Mouse (Mus musculus): Measurements from ENCODE around the gene Psg19. TPM values are rescaled to one million over a fixed set of nuclear protein-coding genes. Genes with fewer than 3 reads are reported as not detected.
A peak's percentile ranks its signal among the peaks of the same experiment; 100 is the strongest.
"Not testable (repeated sequence)": the region's sequence is repeated elsewhere in the genome, so short reads cannot be mapped to it uniquely, and the experiment has no call there.

The Psg19 gene
- not detected for total RNA-seq (2021)
- long read RNA-seq, experiment 1 = 0 reads
- long read RNA-seq, experiment 2 = 0 reads

DNA sequence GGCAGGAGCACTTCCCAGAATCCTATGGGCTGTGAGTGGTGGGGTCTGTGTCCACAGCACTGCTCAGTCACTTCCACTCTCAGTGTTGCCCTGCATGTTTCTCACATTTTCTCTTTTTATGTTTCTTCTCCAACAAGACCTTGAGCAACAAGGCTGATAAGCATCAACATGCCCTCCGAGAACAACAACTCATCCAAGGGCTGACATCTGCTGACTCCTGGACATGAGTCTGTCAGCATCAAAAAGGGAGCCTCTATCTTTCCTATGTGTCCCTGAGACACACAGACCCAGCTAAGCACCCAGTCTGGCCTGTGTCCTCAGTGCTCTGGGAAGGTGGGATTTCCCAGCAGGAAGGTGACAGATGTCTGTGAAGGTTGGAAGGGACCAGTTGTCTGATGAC is at the start of gene Psg19:
TSS of gene Psg19 (minus strand) at position 101 of the 400 bp plus-strand sequence.
- intact Hi-C loops (cut with DNase I; ENCODE audit: low total_unique reads) = no loop called here
- no peak for DNase-seq

DNA sequence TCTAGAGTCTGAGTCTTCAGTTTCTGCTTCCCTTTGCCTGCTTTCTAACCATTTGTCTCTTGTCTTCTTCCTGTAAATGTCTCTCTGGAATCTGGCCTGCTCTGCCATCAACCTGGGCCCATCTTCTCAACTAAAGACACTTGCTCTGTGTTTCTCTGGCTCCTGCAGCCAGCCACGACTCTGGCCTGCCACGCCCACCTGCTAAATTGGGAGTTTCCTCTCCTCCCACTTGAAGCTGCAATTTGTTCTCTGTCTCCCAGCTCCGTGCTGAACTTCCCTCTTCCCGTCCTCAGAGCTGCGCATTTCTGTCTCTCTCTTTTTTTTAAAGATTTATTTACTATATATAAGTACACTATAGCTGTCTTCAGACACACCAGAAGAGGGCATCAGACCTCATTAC is 46.5 kb upstream of the Psg19 start:
- DNase-seq = no peak

DNA sequence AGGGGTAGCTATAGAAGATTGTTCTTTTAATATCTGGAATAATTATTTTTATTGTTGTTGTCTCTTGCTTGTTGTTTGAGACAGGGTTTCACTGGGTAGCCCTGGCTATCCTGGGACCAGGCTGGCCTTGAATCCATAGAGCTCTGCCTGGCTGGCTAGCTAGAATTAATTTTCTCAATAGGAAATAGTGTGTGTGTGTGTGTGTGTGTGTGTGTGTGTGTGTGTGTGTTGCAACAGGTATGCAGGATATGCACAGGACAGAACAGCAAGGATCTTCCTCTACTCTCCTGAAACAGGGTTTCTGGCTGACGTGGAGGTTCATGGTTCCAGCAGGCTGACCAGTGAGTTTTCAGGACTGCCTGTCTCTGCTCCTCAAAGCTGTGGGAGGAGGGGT is 42.9 kb upstream of the Psg19 start:
- intact Hi-C loops (cut with DNase I; ENCODE audit: low total_unique reads) = no loop called here
- no peak for DNase-seq

More for the DNA sequence above, 46.5 kb upstream of the Psg19 start:
- intact Hi-C loops (cut with DNase I; ENCODE audit: low total_unique reads) = no loop called here

DNA sequence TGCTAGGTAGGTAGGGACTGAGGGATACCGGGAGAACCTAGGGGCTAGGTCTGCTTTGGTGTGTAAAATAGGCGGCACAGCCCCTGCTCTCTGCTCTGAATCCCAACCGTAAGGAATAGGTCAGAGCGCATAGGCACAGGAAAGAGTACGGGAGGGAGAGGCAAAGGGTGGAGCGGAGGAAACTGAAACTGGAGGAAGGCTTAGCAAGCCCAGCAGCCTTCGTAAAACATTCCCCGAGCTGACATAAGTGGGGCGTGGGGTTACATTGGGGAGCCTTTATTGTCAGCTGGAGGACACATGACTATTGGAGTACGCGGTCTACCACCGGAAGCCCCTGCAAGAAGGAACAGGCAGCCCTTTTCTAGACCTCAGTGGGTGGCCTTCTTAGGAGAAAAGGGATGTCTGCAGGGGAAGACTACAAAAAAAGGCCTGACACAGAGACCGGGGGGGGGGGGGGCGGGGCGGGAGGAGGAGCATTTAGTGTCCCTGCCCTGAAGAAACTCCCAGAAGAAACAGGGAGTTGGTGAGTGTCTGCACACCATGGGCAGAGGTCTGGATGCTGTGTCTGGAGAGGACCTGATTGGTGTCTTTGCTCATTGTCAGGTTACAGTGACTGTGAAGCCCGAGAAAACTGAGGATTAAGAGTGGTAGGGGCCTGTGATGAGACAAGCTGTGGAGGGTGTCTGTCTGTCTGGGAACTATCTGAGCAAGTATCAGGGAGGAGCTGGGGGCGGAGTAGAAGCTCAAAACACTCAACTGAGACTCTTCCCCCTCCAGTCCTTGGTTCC is 42.3 kb upstream of the Psg19 start:
- intact Hi-C loops (cut with DNase I; ENCODE audit: low total_unique reads) = no loop called here
- peak; percentile 31 for DNase-seq

DNA sequence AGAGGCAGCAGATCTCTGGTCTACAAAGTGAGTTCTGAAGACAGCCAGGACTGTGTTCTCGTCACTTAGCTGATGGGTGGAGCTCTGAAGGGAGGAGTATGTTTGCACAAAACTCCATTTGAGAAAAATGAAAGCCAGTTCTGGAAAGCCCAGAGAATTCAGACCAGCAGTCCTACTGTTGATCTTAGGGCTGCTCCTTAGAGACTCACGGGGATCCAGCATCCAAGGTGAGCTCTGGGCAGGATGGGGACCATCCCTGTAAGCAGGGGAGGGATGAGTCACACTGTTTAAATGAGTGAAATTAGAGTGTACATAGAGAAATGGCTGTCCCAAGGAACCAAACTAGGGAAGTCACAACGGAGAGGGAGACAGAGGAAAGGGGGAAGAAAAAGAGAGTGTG is 41.5 kb upstream of the Psg19 start, which contains the start of gene Mill2:
TSS of gene Mill2 (plus strand) at position 102 of the 400 bp plus-strand sequence.
- no peak for DNase-seq
- intact Hi-C loops (cut with DNase I; ENCODE audit: low total_unique reads) = no loop called here

DNA sequence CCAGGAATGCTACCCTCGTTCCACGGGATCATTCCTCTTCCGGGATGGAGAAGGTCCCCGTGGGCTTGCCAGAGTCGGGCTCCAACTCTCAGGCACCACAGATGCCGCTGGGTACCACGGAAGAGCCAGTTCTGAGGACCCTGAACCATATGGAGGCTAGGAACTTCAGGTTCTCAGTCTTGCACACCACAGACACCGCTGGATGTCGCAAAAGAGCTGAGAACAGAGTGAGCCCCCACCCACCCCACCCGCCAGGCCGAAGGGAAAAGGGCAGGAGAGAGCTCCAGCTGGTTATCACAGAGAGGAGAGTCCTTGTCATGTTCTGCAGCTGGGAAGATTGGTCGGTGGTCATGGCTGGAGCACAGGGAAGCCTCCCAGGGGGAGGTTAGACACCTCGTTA is 34.0 kb upstream of the Psg19 start:
- DNase-seq = no peak
- intact Hi-C loops (cut with DNase I; ENCODE audit: low total_unique reads) = loop anchor here (5.0 kb wide), 1 partner anchor 45 kb away; no protein-coding TSS in a partner anchor

DNA sequence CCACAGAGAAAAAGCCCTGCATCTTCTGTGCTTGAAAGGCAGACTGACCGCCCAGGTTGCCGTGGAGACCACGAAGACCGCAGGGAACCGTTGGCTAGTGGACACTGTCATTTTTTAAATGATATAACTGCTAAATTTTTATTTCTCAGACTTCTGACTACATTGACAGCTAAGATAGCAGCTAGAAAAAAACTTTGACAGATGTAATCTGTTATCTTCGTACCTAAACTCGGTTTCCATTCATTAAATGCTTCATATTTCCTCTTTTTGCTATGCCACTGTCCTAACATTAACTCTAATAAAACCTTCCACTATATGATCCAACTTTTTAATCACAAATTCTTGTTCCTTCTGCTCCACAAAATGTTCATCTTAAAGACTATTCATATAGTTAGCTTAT is 31.2 kb upstream of the Psg19 start:
- intact Hi-C loops (cut with DNase I; ENCODE audit: low total_unique reads) = no loop called here

DNA sequence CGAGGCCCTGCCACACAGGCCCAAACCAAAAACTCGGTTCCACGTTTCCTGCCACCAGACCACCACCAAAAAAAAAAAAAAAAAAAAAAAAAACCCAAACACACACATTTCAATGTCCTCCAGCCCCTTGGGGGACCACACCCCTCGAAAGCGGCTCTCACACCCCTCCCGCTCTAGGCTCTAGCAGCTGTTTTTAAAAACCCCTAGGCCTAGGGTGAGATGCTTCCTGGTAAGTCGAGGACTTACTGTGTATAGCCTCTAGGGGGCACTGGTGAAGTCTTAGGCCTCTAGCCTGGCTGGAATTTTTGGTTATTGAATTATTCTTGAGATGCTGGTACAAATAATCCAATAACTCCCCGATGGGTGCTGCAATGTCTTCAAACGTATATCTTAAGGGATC is 30.3 kb upstream of the Psg19 start:
- intact Hi-C loops (cut with DNase I; ENCODE audit: low total_unique reads) = no loop called here
- DNase-seq = no peak

More for the DNA sequence above, 31.2 kb upstream of the Psg19 start:
- DNase-seq = no peak

DNA sequence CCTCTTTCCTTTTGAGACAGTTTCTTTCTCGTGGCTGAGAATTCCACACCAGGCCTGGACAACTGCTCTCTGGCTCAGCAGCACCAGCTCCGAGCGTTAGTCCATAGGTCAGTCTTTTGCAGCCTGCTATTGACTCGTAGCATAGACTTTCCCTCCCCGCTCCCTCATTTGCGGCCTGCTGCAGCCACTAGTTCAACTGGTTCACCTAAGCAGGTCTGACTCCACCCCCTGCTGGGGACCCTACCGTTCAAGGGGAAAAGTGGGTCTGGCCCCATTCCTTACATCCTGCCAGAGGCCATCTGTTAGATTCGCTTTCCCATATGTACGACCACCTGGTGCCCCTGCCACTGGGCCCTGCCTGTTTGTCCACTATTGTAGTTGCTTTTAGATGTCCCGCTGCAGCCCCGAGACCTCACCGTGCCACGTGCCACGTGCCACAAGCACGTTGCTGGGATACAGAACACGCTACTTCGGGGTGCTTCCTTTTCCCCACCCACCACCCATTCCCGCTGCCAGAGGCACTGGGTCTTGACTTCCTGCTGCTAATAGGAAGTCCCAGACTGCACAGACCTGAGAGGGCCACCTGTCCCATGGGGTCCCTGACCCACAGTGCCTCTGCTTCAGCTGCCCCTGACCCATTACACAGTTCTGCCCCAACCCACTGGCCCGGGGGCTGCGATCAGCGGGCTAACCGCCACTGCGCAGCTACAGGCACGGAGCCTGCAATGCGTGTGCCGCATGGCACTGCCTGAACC is 29.6 kb upstream of the Psg19 start:
- intact Hi-C loops (cut with DNase I; ENCODE audit: low total_unique reads) = no loop called here
- DNase-seq = no peak

DNA sequence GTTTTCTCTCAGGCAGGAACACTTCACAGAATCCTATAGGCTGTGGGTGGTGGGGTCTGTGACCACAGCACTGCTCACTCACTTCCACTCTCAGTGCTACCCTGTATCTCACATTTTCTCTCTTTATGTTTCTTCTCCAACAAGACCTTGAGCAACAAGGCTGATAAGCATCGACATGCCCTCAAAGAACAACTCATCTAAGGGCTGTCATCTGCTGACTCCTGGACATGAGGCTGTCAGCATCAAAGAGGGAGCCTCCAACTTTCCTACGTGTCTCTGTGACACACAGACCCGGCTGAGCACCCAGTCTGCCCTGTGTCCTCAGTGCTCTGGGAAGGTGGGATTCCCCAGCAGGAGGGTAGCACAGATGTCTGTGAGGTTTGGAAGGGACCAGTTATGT is 23.2 kb upstream of the Psg19 start, which contains the start of gene Psg17:
TSS of gene Psg17 (minus strand) at position 101 of the 400 bp plus-strand sequence.
- intact Hi-C loops (cut with DNase I; ENCODE audit: low total_unique reads) = no loop called here
- no peak for DNase-seq

DNA sequence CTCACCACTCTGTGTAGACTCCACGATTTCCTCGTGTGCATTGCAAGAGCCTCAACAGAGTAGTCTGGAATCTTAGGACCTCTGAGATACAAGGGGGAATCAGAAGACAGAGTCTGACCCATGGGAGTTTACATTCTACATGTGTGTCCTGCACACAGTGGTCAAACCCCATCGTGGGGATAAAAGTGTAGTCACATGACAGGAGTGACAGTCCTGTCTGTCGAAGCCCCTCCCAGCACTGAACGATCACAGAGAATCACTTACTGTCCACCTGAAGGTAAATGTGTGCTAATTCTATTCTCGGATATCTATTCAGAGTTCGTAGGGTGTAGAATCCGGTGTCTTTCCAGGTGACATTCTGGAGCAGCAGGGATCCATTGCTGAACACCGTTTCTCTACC is 20.0 kb upstream of the Psg19 start:
- DNase-seq = no peak
- intact Hi-C loops (cut with DNase I; ENCODE audit: low total_unique reads) = no loop called here

DNA sequence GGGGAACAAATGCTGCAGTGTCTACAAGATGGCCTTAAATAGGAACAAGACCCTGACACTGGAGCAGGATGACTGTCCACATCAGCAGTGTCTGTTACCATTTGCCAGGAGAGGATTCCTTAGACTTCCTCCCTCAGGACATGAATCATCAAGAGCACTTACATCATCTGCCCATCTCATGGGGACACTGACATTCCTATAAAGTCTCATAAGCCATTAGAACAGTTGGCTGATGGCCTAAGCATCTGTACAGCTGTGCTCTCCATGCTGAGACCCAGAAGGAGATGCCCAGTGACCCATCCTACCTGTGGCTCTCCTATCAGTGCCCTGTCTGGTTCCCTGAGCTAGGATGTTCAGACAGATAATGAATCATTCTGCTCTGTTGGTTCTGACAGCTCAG is 5.2 kb upstream of the Psg19 start:
- intact Hi-C loops (cut with DNase I; ENCODE audit: low total_unique reads) = no loop called here
- DNase-seq = no peak

DNA sequence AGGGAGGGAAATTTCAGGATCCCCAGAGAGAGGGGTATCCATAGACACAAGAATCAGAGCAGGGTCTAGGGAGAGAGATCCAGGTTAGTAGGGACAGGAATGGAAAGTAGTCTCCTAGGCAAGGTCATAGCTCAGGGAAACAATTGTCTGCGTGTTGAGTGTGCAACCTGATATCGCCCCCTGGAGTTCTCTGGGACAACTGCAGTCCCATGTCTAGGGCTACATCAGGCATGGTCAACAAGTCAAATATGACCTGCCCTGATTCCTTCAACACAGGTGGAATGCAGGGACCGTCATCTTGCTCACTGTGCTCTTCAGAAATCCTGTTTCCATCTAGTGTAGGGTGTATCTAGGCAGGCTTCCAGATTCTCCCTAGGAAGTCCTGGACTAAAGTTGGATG is 809 bp upstream of the Psg19 start:
- intact Hi-C loops (cut with DNase I; ENCODE audit: low total_unique reads) = no loop called here
- no peak for DNase-seq

DNA sequence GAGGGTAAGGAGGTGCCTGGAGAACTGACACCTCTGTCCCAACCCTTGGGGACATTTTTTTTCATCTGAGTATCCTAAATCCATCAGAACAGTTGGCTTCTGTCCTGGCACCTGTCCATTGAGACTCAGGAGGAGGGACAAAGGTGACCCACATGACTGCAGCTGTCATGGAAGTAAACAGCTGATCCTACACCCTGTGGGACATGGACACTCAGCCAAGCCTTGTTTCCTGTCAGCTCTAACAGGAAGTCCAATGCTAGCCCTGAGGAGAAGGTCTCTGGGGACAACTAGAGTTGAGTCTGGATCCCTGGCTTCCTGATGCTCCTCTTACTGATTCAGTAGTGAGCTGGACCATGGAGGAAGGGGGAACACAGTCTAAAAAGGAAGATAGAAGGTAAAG is 7.6 kb downstream of the Psg19 start:
- intact Hi-C loops (cut with DNase I; ENCODE audit: low total_unique reads); DNase-seq: not testable (repeated sequence)

DNA sequence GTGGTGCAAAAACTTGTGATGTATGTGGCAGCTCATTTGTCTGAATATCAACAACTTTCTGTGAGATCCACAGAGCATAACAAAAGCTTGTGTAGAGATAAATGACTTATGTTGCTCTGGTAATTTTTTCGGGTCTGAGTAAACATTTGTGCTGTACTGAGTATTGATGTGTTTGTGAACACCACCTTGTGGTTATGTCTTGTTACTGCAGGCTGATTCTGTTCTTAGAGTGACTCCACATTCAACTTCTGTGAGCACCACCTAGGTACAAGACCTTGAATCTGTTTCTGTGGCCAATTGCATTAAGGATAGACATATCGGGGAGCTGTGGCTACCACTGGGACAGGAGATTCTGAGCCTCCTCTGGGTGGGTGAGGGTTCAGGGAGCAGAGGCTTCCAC is 17.0 kb downstream of the Psg19 start:
- DNase-seq; intact Hi-C loops (cut with DNase I; ENCODE audit: low total_unique reads): not testable (repeated sequence)

DNA sequence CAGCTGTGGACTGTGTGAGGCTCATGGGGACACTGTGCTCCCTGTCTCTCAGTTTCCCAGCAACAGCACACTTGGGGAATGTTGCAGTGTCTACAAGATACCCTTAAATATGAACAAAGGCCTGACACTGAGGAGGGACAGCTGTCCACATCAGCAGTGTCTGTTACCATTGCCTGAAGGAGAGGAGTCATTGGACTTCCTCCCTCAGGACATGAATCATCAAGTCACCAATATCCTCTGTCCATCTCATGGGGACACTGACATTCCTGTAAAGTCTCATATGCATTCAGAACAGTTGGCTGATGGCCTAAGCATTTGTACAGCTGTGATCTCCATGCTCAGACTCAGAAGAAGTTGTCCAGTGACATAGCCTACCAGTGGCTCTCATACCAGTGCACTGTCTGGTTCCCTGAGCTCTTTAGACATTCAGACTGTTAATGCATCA is 19.0 kb downstream of the Psg19 start:
- intact Hi-C loops (cut with DNase I; ENCODE audit: low total_unique reads) = no loop called here
- no peak for DNase-seq

DNA sequence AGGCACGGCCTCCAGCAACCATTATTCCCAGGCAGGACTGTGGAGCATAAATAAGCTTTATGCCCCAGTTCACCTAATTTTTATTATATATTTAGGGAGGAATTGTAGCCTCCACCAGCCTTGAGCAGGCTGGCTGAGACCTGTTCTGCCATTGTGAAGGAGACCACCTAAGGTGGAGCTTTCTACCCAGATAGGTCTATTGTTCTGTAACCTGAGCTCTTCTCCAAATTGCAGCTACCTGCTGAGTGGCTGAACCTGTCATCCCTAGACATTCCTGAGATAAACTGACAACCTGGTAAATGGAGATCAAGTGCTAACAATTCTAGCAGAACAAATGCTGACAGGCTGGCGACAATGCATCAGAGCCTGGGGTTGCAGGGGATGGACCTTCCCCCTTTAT is 35.4 kb downstream of the Psg19 start:
- intact Hi-C loops (cut with DNase I; ENCODE audit: low total_unique reads); DNase-seq: not testable (repeated sequence)

DNA sequence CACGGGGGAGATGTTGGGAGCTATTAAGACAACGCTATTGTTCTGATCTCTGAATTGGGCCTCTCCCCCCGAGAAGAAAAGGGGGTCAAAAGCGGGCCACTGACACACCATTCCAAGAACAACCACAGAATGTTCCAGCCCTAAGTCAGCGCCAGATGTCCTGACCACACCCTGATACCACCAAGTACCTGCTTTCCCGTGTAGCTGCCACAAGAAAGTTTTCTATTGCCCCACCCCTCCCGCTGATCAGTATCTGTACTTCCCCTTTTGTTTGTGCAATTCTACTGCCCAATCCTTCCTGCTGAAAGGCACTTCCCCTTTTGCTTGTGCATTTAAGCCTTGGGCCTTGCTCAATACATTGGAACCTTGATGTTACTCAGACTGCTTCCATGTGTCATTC is 38.2 kb downstream of the Psg19 start:
- intact Hi-C loops (cut with DNase I; ENCODE audit: low total_unique reads); DNase-seq: not testable (repeated sequence)

DNA sequence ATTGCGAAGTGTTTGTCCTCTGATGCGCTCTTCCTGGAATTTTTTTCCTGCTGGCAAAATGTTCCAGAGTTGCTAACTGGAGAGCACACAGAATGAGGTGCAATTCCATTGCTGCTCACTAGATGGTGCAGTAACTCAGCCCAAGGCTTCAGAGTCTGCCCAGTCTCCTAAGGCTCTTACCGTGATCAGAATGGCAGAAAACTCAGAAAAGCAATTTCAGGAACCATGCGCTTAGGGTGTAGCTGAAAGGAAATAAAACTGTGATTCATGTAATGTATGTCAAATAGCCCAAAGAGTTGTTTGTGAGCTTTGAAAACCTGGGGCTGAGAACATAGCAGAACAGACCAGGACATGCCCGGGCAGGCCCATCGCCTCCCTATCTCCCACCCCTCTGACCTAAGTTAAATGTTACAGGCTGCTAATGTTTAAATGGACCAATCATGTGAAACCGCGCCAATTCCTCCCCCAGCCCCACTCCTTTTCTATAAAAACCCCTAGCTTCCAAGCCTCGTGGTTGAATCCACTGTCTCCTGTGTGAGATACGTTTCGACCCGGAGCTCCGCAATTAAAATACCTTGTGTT is 48.3 kb downstream of the Psg19 start:
- DNase-seq = peak; percentile 26

More for the DNA sequence above, 48.3 kb downstream of the Psg19 start:
- intact Hi-C loops (cut with DNase I; ENCODE audit: low total_unique reads) = loop anchor here (2.0 kb wide), 2 partner anchors 33 to 123 kb away; no protein-coding TSS in a partner anchor
